Mouse (Mus musculus) heart, adult 2 months (tissue): ENCODE measurements around the gene Col24a1.

Source experiments
- CTCF ChIP-seq: fragments of 200-600 bp; IDR thresholded peaks from 2 replicates; pipeline ENCODE4 v1.8.1; 2022; ENCODE audit warnings: antibody characterized with exemption, mild to moderate bottlenecking, moderate library complexity
- EP300 ChIP-seq: fragments of 200-500 bp; IDR thresholded peaks from 2 replicates; pipeline ENCODE4 v1.6.1; 2011; ENCODE audit warnings: low read depth, low read length, control low read depth; ENCODE audit not compliant: insufficient read depth
- POLR2A ChIP-seq: fragments of 200-500 bp; IDR thresholded peaks from 2 replicates; pipeline ENCODE4 v1.6.1; 2011; ENCODE audit warnings: mild to moderate bottlenecking, low read depth, low read length, control low read depth; ENCODE audit not compliant: insufficient read depth

DNA sequence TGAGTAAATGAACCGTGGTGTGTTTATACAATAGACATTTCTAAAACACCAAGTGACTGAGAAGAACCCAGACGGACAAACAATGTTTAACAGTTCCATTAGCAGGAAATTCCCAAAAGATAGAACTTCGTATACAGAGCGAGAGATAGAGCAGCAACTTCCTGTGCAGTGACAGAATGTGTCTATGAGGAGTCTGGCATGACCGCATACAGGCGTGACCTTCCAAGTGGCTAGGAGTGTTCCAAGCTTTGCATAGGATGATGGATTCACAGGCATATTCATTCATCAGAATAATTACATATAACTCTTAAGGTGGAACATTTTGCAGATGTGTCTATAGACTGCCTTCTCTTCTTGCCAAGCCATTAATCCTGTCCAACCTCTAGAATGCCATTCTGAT lies 18.1 kb upstream of the Col24a1 start:
- TF ChIP-seq POLR2A: no peak
- no peak for TF ChIP-seq CTCF
- no peak for TF ChIP-seq EP300
